ENCODE assay signal across 8 mouse cellular contexts in genomic region chr11:53308884-53309310, GRCm38 (mm10). TPM values are rescaled to one million over a fixed set of nuclear protein-coding genes. Genes with fewer than 3 reads are reported as not detected.
DNase-seq lines count a peak whose midpoint lies in the region; ATAC-seq lines count a peak whose summit lies in the region.
"Had no signal": no experiment of that assay in that cellular context is flagged by ENCODE, and none has a peak within 500 bp of the region (broad histone marks: within the 10 kb centered on the region; RNA-seq: fewer than 3 reads in every experiment).

No protein-coding gene starts in this region.

- H3K4me1 ChIP-seq in embryonic facial prominence, embryonic 14.5 days (ENCODE audit: control insufficient read depth, insufficient read depth, low read length) = peaks cover 18% of the 10 kb centered on the region
- peaks cover 21% of the 10 kb centered on the region for H3K4me1 ChIP-seq in lung, embryonic 15.5 days
- H3K4me1 ChIP-seq: hindbrain, embryonic 15.5 days had no signal

- no peaks in the 10 kb centered on the region for H3K9me3 ChIP-seq in embryonic facial prominence, embryonic 14.5 days (ENCODE audit: control insufficient read depth, low read length)
- H3K9me3 ChIP-seq in lung, embryonic 15.5 days = no peaks in the 10 kb centered on the region
- H3K9me3 ChIP-seq: hindbrain, embryonic 15.5 days had no signal

- peak overlapping the region; percentile 75 for H3K27ac ChIP-seq in embryonic facial prominence, embryonic 14.5 days (replicated peaks; ENCODE audit: low read depth, low read length)
- H3K27ac ChIP-seq in lung, embryonic 15.5 days = peak overlapping the region; percentile 86
- H3K27ac ChIP-seq: hindbrain, embryonic 15.5 days had no signal

- H3K4me2 ChIP-seq in embryonic facial prominence, embryonic 14.5 days (ENCODE audit: low read depth, low read length) = no peak overlapping the region
- H3K4me2 ChIP-seq in lung, embryonic 15.5 days = no peak overlapping the region
- H3K4me2 ChIP-seq: hindbrain, embryonic 15.5 days had no signal

- peak; percentile 87 for DNase-seq in adrenal gland, adult 2 months
- peak; percentile 95 for DNase-seq in embryonic facial prominence, embryonic 14.5 days (ENCODE audit: low spot score)
- DNase-seq in heart, postnatal 25 days (ENCODE audit: low spot score) = peak; percentile 74
- DNase-seq in cerebellum, adult 9-11 months = no peak
- no peak for DNase-seq in embryo, embryonic 10 days (ENCODE audit: low spot score)
- DNase-seq in retina, embryonic 14.5 days (ENCODE audit: low spot score) = no peak

- peak; percentile 93 for ATAC-seq in embryonic facial prominence, embryonic 14.5 days (ENCODE audit: low read depth)
- ATAC-seq in lung, embryonic 15.5 days (ENCODE audit: borderline replicate concordance, extremely low read depth, low FRiP score, low TSS enrichment) = peak; percentile 80

- WGBS in embryonic facial prominence, embryonic 14.5 days = 15% methylated on average over 2 of the region's 2 CpGs
- 18% methylated on average over 2 of the region's 2 CpGs for WGBS in lung, embryonic 15.5 days

- H3K36me3 ChIP-seq in embryonic facial prominence, embryonic 14.5 days (ENCODE audit: control insufficient read depth, insufficient read depth, low read length) = no peaks in the 10 kb centered on the region
- H3K36me3 ChIP-seq in lung, embryonic 15.5 days = no peaks in the 10 kb centered on the region
- H3K36me3 ChIP-seq: hindbrain, embryonic 15.5 days had no signal

- no peaks in the 10 kb centered on the region for H3K27me3 ChIP-seq in embryonic facial prominence, embryonic 14.5 days (replicated peaks; ENCODE audit: control insufficient read depth, insufficient read depth, low read length)
- no peaks in the 10 kb centered on the region for H3K27me3 ChIP-seq in lung, embryonic 15.5 days
- H3K27me3 ChIP-seq: hindbrain, embryonic 15.5 days had no signal

- H3K4me3 ChIP-seq in embryonic facial prominence, embryonic 14.5 days (ENCODE audit: low read depth, low read length) = no peak overlapping the region
- H3K4me3 ChIP-seq in lung, embryonic 15.5 days = no peak overlapping the region
- H3K4me3 ChIP-seq: hindbrain, embryonic 15.5 days had no signal

- intact Hi-C loops in heart, postnatal 25 days (cut with DNase I) = loop anchor here (5.0 kb wide), 1 partner anchor 43 kb away; the partner anchor contains the start of gene Aff4

- H3K9ac ChIP-seq in embryonic facial prominence, embryonic 14.5 days (ENCODE audit: low read depth, low read length) = 0 out of 2 replicates have a peak overlapping the region, but pooled peaks have one; percentile 39
- no peak overlapping the region for H3K9ac ChIP-seq in lung, embryonic 15.5 days
- H3K9ac ChIP-seq: hindbrain, embryonic 15.5 days had no signal

RNA-seq across cellular contexts. Expression of gene Hspa4, which starts 8.6 kb away (rescaled TPM):
- 100 to 1,000 TPM; 194 to 257 TPM for total RNA-seq in adrenal gland, adult 2 months (2021)
- 54.0 and 57.0 TPM in 2 replicates for polyA plus RNA-seq in adrenal gland, adult 2 months (2012; rRNA removed)
- polyA plus RNA-seq in embryonic facial prominence, embryonic 14.5 days (2014; fragmentation: Nextera tagmentation; extraction: Ambion mirVana) = 85.8 and 86.5 TPM in 2 replicates
- total RNA-seq in heart, postnatal 25 days (2021) = 100 to 1,000 TPM; 124 to 135 TPM
- polyA plus RNA-seq in lung, embryonic 15.5 days (2015; fragmentation: Nextera tagmentation; extraction: Ambion mirVana) = 88.8 and 91.2 TPM in 2 replicates

RNA-seq across cellular contexts. Expression of gene Zcchc10, which starts 15.6 kb away (rescaled TPM):
- total RNA-seq in adrenal gland, adult 2 months (2021) = 10 to 100 TPM in 1 of 2 experiments, 1 to 10 TPM in 1; 8.8 to 10.1 TPM
- polyA plus RNA-seq in adrenal gland, adult 2 months (2012; rRNA removed) = 7.1 and 7.6 TPM in 2 replicates
- 18.6 and 18.7 TPM in 2 replicates for polyA plus RNA-seq in embryonic facial prominence, embryonic 14.5 days (2014; fragmentation: Nextera tagmentation; extraction: Ambion mirVana)
- total RNA-seq in heart, postnatal 25 days (2021) = 1 to 10 TPM; 6.1 to 7.9 TPM
- polyA plus RNA-seq in lung, embryonic 15.5 days (2015; fragmentation: Nextera tagmentation; extraction: Ambion mirVana) = 17.6 and 21.7 TPM in 2 replicates

RNA-seq across cellular contexts. Expression of gene Aff4, which starts 41.7 kb away (rescaled TPM):
- total RNA-seq in adrenal gland, adult 2 months (2021) = 100 to 1,000 TPM; 145 to 306 TPM
- polyA plus RNA-seq in adrenal gland, adult 2 months (2012; rRNA removed) = 6.3 and 8.7 TPM in 2 replicates
- polyA plus RNA-seq in embryonic facial prominence, embryonic 14.5 days (2014; fragmentation: Nextera tagmentation; extraction: Ambion mirVana) = 50.8 and 59.7 TPM in 2 replicates
- 10 to 100 TPM; 84.5 to 91.1 TPM for total RNA-seq in heart, postnatal 25 days (2021)
- polyA plus RNA-seq in lung, embryonic 15.5 days (2015; fragmentation: Nextera tagmentation; extraction: Ambion mirVana) = 51.1 and 53.4 TPM in 2 replicates

Comparison
In these comparisons a context has a peak if more than half of its experiments do, and no peak if none do; other contexts are left out.
1. DNase-seq: peak in adrenal gland, adult 2 months (single experiment), embryonic facial prominence, embryonic 14.5 days (single experiment) and heart, postnatal 25 days (single experiment); none in cerebellum, adult 9-11 months (single experiment), embryo, embryonic 10 days (single experiment) and retina, embryonic 14.5 days (single experiment).